Mouse (Mus musculus) adrenal gland, adult 18-20 months (tissue): Measurements from ENCODE around the gene Ccar1. TPM values are rescaled to one million over a fixed set of nuclear protein-coding genes. Genes with fewer than 3 reads are reported as not detected.
"Not testable (repeated sequence)": the region's sequence is repeated elsewhere in the genome, so short reads cannot be mapped to it uniquely, and the experiment has no call there.

Experiments used
- DNase-seq, 2 experiments: peaks; one replicate each; pipeline ENCODE4 v3.0.0; 2021 to 2022; ENCODE audit warnings: low spot score in 2 of 2
- long read RNA-seq, 2 experiments: library from polyadenylated mRNA; stranded (forward); transcript quantifications; one replicate each; pipeline ENCODE4 v2.0.0; 2021
- total RNA-seq, 2 experiments: library from RNA; stranded (reverse); gene quantifications; 1 replicate in 1 of 2; 2 replicates in 1 of 2; pipeline ENCODE4 v1.2.3; 2021

Ccar1 gene
- total RNA-seq: 10 to 100 TPM; 65.6 to 89.6 TPM
- long read RNA-seq, experiment 1, transcript Ccar1-211 (25 exons, 3,862 nt): major isoform, 12 of 32 reads
- long read RNA-seq, experiment 1, partial matches to known transcripts: 11 of 32 reads
- long read RNA-seq, experiment 1, other reads (novel, unspliced or antisense): 9 of 32 reads
- long read RNA-seq, experiment 2, full-length matches to known transcripts: 2 of 44 reads
- long read RNA-seq, experiment 2, partial matches to known transcripts: 29 of 44 reads
- long read RNA-seq, experiment 2, other reads (novel, unspliced or antisense): 13 of 44 reads

GRCm38 (mm10) chr10:62792177-62793090 lies at the start of gene Ccar1:
Gene Ccar1, minus strand, starts transcription at chr10:62792286.
- DNase-seq: peak; percentile 99

- no peak for DNase-seq
Observed at GRCm38 (mm10) chr10:62840687-62841086, 48.6 kb upstream of the Ccar1 start.

GRCm38 (mm10) chr10:62837987-62838386 lies 45.9 kb upstream of the Ccar1 start:
- no peak for DNase-seq

- no peak for DNase-seq
Observed at GRCm38 (mm10) chr10:62832783-62833182, 40.7 kb upstream of the Ccar1 start.

GRCm38 (mm10) chr10:62831546-62831945 lies 39.5 kb upstream of the Ccar1 start:
- DNase-seq: no peak

- DNase-seq: no peak
Observed at GRCm38 (mm10) chr10:62824474-62824873, 32.4 kb upstream of the Ccar1 start.

GRCm38 (mm10) chr10:62823431-62823830 lies 31.3 kb upstream of the Ccar1 start:
- no peak for DNase-seq

GRCm38 (mm10) chr10:62810010-62810409 lies 17.9 kb upstream of the Ccar1 start:
- DNase-seq: no peak

- no peak for DNase-seq
Observed at GRCm38 (mm10) chr10:62808766-62809165, 16.7 kb upstream of the Ccar1 start.

- no peak for DNase-seq
Observed at GRCm38 (mm10) chr10:62808316-62808715, 16.2 kb upstream of the Ccar1 start.

- DNase-seq: no peak
Observed at GRCm38 (mm10) chr10:62804106-62804505, 12.0 kb upstream of the Ccar1 start.

- no peak for DNase-seq
Observed at GRCm38 (mm10) chr10:62803296-62803695, 11.2 kb upstream of the Ccar1 start.

- DNase-seq: no peak
Observed at GRCm38 (mm10) chr10:62794221-62794620, 2.1 kb upstream of the Ccar1 start.

GRCm38 (mm10) chr10:62793091-62793453 lies 986 bp upstream of the Ccar1 start:
- no peak for DNase-seq

- no peak for DNase-seq
Observed at GRCm38 (mm10) chr10:62791251-62792176, 572 bp downstream of the Ccar1 start.

- DNase-seq: not testable (repeated sequence)
Observed at GRCm38 (mm10) chr10:62781776-62782175, 10.3 kb downstream of the Ccar1 start.

- no peak for DNase-seq
Observed at GRCm38 (mm10) chr10:62750781-62751180, 41.3 kb downstream of the Ccar1 start.

GRCm38 (mm10) chr10:62739961-62740737 lies 51.9 kb downstream of the Ccar1 start:
- DNase-seq: no peak

GRCm38 (mm10) chr10:62736965-62737688 lies 55.0 kb downstream of the Ccar1 start:
- DNase-seq: no peak

GRCm38 (mm10) chr10:62730826-62731225 lies 61.3 kb downstream of the Ccar1 start:
- no peak for DNase-seq
